Mouse (Mus musculus) CH12.LX (cell line): ENCODE results near the gene Ing4. TPM values are rescaled to one million over a fixed set of nuclear protein-coding genes. Genes with fewer than 3 reads are reported as not detected.

Experiments
- DNase-seq: peaks from one replicate; pipeline ENCODE4 v3.0.0-alpha.2; 2013; ENCODE audit errors: extremely low read depth
- H3K27ac ChIP-seq: 2 replicates; pipeline ENCODE4 v1.5.1; 2012; ENCODE audit warnings: low read depth, mild to moderate bottlenecking, control low read depth, moderate library complexity; ENCODE audit not compliant: insufficient read depth
- H3K27me3 ChIP-seq: replicated peaks from 2 replicates; pipeline ENCODE3; 2012; ENCODE audit warnings: inconsistent platforms
- H3K36me3 ChIP-seq, 2 experiments: replicated peaks in 1 of 2; 2 replicates each; pipeline versions ENCODE3 to v1.6.1; 2012; ENCODE audit warnings: inconsistent platforms in 1 of 2, low read length in 1 of 2, mild to moderate bottlenecking in 1 of 2, mixed read lengths in 1 of 2, moderate library complexity in 1 of 2; ENCODE audit not compliant: control insufficient read depth in 1 of 2, insufficient read depth in 1 of 2
- H3K4me1 ChIP-seq, 2 experiments: 2 replicates each; pipeline ENCODE4 v1.6.1; 2012; ENCODE audit warnings: inconsistent platforms in 1 of 2, moderate library complexity in 1 of 2; ENCODE audit not compliant: insufficient read depth in 2 of 2, control insufficient read depth in 1 of 2
- H3K4me2 ChIP-seq: 2 replicates; pipeline ENCODE4 v1.6.1; 2012; ENCODE audit warnings: low read depth, mild to moderate bottlenecking, control low read depth; ENCODE audit not compliant: poor library complexity, insufficient read depth, severe bottlenecking
- H3K4me3 ChIP-seq, 3 experiments: fragments of 150-350 bp in 1 of 3; sonication (generic) in 1 of 3; replicated peaks in 1 of 3; 2 replicates each; pipeline versions ENCODE3 to v1.5.1; 2011 to 2012; ENCODE audit warnings: low read depth in 2 of 3, low read length in 2 of 3, mild to moderate bottlenecking in 2 of 3, moderate library complexity in 2 of 3, control low read depth in 1 of 3, improper control_type of control experiment in 1 of 3, inconsistent platforms in 1 of 3, mixed read lengths in 1 of 3; ENCODE audit not compliant: poor library complexity in 1 of 3
- H3K79me2 ChIP-seq: replicated peaks from 2 replicates; pipeline ENCODE4 v1.6.1; 2012; ENCODE audit warnings: mild to moderate bottlenecking, moderate library complexity; ENCODE audit not compliant: control insufficient read depth, poor library complexity, insufficient read depth, severe bottlenecking; ENCODE audit errors: extremely low read depth
- H3K9ac ChIP-seq: 2 replicates; pipeline ENCODE4 v1.6.1; 2012; ENCODE audit warnings: low read depth, mild to moderate bottlenecking, control low read depth, moderate library complexity; ENCODE audit not compliant: insufficient read depth
- H3K9me3 ChIP-seq: replicated peaks from 2 replicates; pipeline ENCODE3; 2012; ENCODE audit warnings: low read length, inconsistent platforms, mixed read lengths
- BHLHE40 ChIP-seq: IDR thresholded peaks from 2 replicates; pipeline ENCODE4 v1.6.1; 2011; ENCODE audit warnings: mild to moderate bottlenecking, low read depth, low read length, improper control_type of control experiment
- CHD2 ChIP-seq: IDR thresholded peaks from 2 replicates; pipeline ENCODE4 v1.6.1; 2011; ENCODE audit warnings: low read length, improper control_type of control experiment
- CTCF ChIP-seq, 2 experiments: IDR thresholded peaks in 1 of 2; conservative IDR thresholded peaks in 1 of 2; 2 replicates each; pipeline ENCODE4 v1.5.1; 2011 to 2012; ENCODE audit warnings: low read depth in 2 of 2, low read length in 2 of 2, improper control_type of control experiment in 1 of 2, inconsistent platforms in 1 of 2, mild to moderate bottlenecking in 1 of 2, moderate library complexity in 1 of 2
- ETS1 ChIP-seq: conservative IDR thresholded peaks from 2 replicates; pipeline ENCODE4 v1.6.1; 2012; ENCODE audit warnings: low read depth, mild to moderate bottlenecking, inconsistent platforms, low read length, improper control_type of control experiment, moderate library complexity
- HCFC1 ChIP-seq: IDR thresholded peaks from 2 replicates; pipeline ENCODE4 v1.6.1; 2012; ENCODE audit warnings: low read depth, mild to moderate bottlenecking, inconsistent platforms, low read length, improper control_type of control experiment
- IRF4 ChIP-seq: IDR thresholded peaks from 2 replicates; pipeline ENCODE4 v1.6.1; 2014; ENCODE audit warnings: low read depth, mild to moderate bottlenecking, inconsistent platforms, low read length, improper control_type of control experiment
- JUN ChIP-seq: IDR thresholded peaks from 2 replicates; pipeline ENCODE4 v1.6.1; 2011; ENCODE audit warnings: low read depth, mild to moderate bottlenecking, low read length, improper control_type of control experiment, moderate library complexity; ENCODE audit not compliant: insufficient read depth
- JUND ChIP-seq: conservative IDR thresholded peaks from 2 replicates; pipeline ENCODE4 v1.6.1; 2011; ENCODE audit warnings: low read depth, low read length, improper control_type of control experiment
- MAFK ChIP-seq: IDR thresholded peaks from 2 replicates; pipeline ENCODE4 v1.6.1; 2011; ENCODE audit warnings: low read length, improper control_type of control experiment; ENCODE audit not compliant: insufficient replicate concordance
- MAX ChIP-seq: IDR thresholded peaks from 2 replicates; pipeline ENCODE4 v1.6.1; 2011; ENCODE audit warnings: low read length, improper control_type of control experiment
- MAZ ChIP-seq: IDR thresholded peaks from 2 replicates; pipeline ENCODE4 v1.6.1; 2012; ENCODE audit warnings: low read depth, mild to moderate bottlenecking, inconsistent platforms, low read length, improper control_type of control experiment, moderate library complexity
- MEF2A ChIP-seq: IDR thresholded peaks from 2 replicates; pipeline ENCODE4 v1.6.1; 2014; ENCODE audit warnings: low read depth, mild to moderate bottlenecking, inconsistent platforms, low read length, improper control_type of control experiment, borderline replicate concordance
- MXI1 ChIP-seq: IDR thresholded peaks from 2 replicates; pipeline ENCODE4 v1.6.1; 2011; ENCODE audit warnings: mild to moderate bottlenecking, low read depth, low read length, improper control_type of control experiment
- NELFE ChIP-seq: IDR thresholded peaks from 2 replicates; pipeline ENCODE4 v1.6.1; 2011; ENCODE audit warnings: low read depth, low read length, improper control_type of control experiment
- NRF1 ChIP-seq: IDR thresholded peaks from 2 replicates; pipeline ENCODE4 v1.6.1; 2014; ENCODE audit warnings: low read depth, mild to moderate bottlenecking, inconsistent platforms, low read length, improper control_type of control experiment, moderate library complexity
- PAX5 ChIP-seq: IDR thresholded peaks from 2 replicates; pipeline ENCODE4 v1.6.1; 2012; ENCODE audit warnings: low read length, inconsistent platforms, mixed read lengths
- RAD21 ChIP-seq: IDR thresholded peaks from 2 replicates; pipeline ENCODE4 v1.6.1; 2011; ENCODE audit warnings: low read depth, mild to moderate bottlenecking, low read length, improper control_type of control experiment, moderate library complexity
- RCOR1 ChIP-seq: conservative IDR thresholded peaks from 2 replicates; pipeline ENCODE4 v1.6.1; 2012; ENCODE audit warnings: low read depth, mild to moderate bottlenecking, inconsistent platforms, low read length, improper control_type of control experiment
- SIN3A ChIP-seq: IDR thresholded peaks from 2 replicates; pipeline ENCODE4 v1.6.1; 2012; ENCODE audit warnings: low read length, improper control_type of control experiment, inconsistent platforms
- SMC3 ChIP-seq: IDR thresholded peaks from 2 replicates; pipeline ENCODE4 v1.6.1; 2011; ENCODE audit warnings: low read depth, low read length, improper control_type of control experiment
- TCF12 ChIP-seq: IDR thresholded peaks from 2 replicates; pipeline ENCODE4 v1.6.1; 2014; ENCODE audit warnings: low read depth, mild to moderate bottlenecking, inconsistent platforms, low read length, improper control_type of control experiment
- UBTF ChIP-seq: IDR thresholded peaks from 2 replicates; pipeline ENCODE4 v1.6.1; 2012; ENCODE audit warnings: low read depth, mild to moderate bottlenecking, inconsistent platforms, low read length, improper control_type of control experiment, moderate library complexity
- USF1 ChIP-seq: IDR thresholded peaks from 2 replicates; pipeline ENCODE4 v1.6.1; 2014; ENCODE audit warnings: low read depth, mild to moderate bottlenecking, inconsistent platforms, low read length, improper control_type of control experiment
- USF2 ChIP-seq: conservative IDR thresholded peaks from 2 replicates; pipeline ENCODE4 v1.6.1; 2011; ENCODE audit warnings: low read depth, low read length, improper control_type of control experiment
- ZC3H11A ChIP-seq: IDR thresholded peaks from 2 replicates; pipeline ENCODE4 v1.6.1; 2012; ENCODE audit warnings: low read depth, mild to moderate bottlenecking, inconsistent platforms, low read length, improper control_type of control experiment
- ZKSCAN1 ChIP-seq: IDR thresholded peaks from 2 replicates; pipeline ENCODE4 v1.6.1; 2012; ENCODE audit warnings: low read depth, inconsistent platforms, low read length, improper control_type of control experiment, borderline replicate concordance
- ZMIZ1 ChIP-seq: IDR thresholded peaks from 2 replicates; pipeline ENCODE4 v1.6.1; 2012; ENCODE audit warnings: low read depth, mild to moderate bottlenecking, inconsistent platforms, low read length, improper control_type of control experiment
- ZNF384 ChIP-seq: IDR thresholded peaks from 2 replicates; pipeline ENCODE4 v1.6.1; 2012; ENCODE audit warnings: low read depth, low read length, improper control_type of control experiment, inconsistent platforms
- dilution Hi-C: fragments of 300-500 bp; cut with MboI; formaldehyde crosslinking; loops from 2 replicates; pipeline ENCODE4 v1.14.3; 2020; ENCODE audit warnings: low sequenced_read_pairs; ENCODE audit not compliant: extremely low pct_unique_long_range_greater_than_20kb, extremely low pct_ligation_motif_present
- in situ Hi-C: fragments of 300-500 bp; cut with MboI; formaldehyde crosslinking; loops from 3 replicates; pipeline ENCODE4 v1.14.3; 2019; ENCODE audit warnings: low sequenced_read_pairs, low pct_ligation_motif_present, low pct_unique_long_range_greater_than_20kb, mixed read lengths
- polyA plus RNA-seq: library from polyadenylated mRNA; unstranded; fragments of >175 nt; gene quantifications from 2 replicates; pipeline ENCODE4 v1.2.1, GENCODE M21; 2012; ENCODE audit warnings: low read depth; ENCODE audit not compliant: insufficient read length
- total RNA-seq, 2 experiments: library from RNA; depleted of rRNA; stranded (reverse); fragments of 300-350 nt in 1 of 2; fragments of >200 nt in 1 of 2; gene quantifications; 2 replicates each; pipeline ENCODE4 v1.2.3; 2012 to 2014

Ing4 gene
- total and polyA plus RNA-seq, 3 experiments, result 21.3 to 31.3 (median 27.3) TPM

GRCm38 (mm10) chr6:124999546-124999945 lies 40.0 kb upstream of the Ing4 start:
- Histone ChIP-seq H3K27me3 (peaks cover 49% of the 10 kb centered on the region), H3K4me1 (peaks cover 11 to 16% of the 10 kb centered on the region in 2 experiments), H3K4me3 (no peak overlapping the region), H3K9ac (no peak overlapping the region), H3K4me2 (no peak overlapping the region), H3K36me3 (no peaks in the 10 kb centered on the region), H3K27ac (no peak overlapping the region), H3K9me3 (no peaks in the 10 kb centered on the region), H3K79me2 (no peaks in the 10 kb centered on the region)
- in situ Hi-C loops, result no loop called here
- no peak for TF ChIP-seq HCFC1
- no peak for TF ChIP-seq TCF12
- TF ChIP-seq MAZ, result no peak
- TF ChIP-seq ZKSCAN1, result no peak
- no peak for TF ChIP-seq ZMIZ1
- no peak for TF ChIP-seq MEF2A
- no peak for TF ChIP-seq MAX
- TF ChIP-seq UBTF, result no peak
- TF ChIP-seq NRF1, result no peak
- no peak for TF ChIP-seq MAFK
- no peak for TF ChIP-seq RAD21
- TF ChIP-seq JUND, result no peak
- no peak for TF ChIP-seq ZNF384
- no peak for TF ChIP-seq SIN3A
- TF ChIP-seq USF1, result no peak
- no peak for TF ChIP-seq IRF4
- no peak for TF ChIP-seq CHD2
- no peak for TF ChIP-seq SMC3
- TF ChIP-seq ETS1, result no peak
- DNase-seq, result no peak
- dilution Hi-C loops, result no loop called here

- Histone ChIP-seq H3K27me3 (peaks cover 11% of the 10 kb centered on the region), H3K9me3 (no peaks in the 10 kb centered on the region)
- in situ Hi-C loops, result no loop called here
These were observed 35.9 kb upstream of the Ing4 start for GRCm38 (mm10) chr6:125003706-125004105.

More at GRCm38 (mm10) chr6:125003706-125004105, 35.9 kb upstream of the Ing4 start:
- Histone ChIP-seq H3K4me1 (peaks cover 0 to 27% of the 10 kb centered on the region in 2 experiments; a peak in 2 of 4 replicates), H3K4me3 (no peak overlapping the region), H3K79me2 (no peaks in the 10 kb centered on the region), H3K4me2 (no peak overlapping the region), H3K36me3 (no peaks in the 10 kb centered on the region), H3K27ac (no peak overlapping the region), H3K9ac (no peak overlapping the region)
- dilution Hi-C loops, result no loop called here
- no peak for TF ChIP-seq PAX5
- TF ChIP-seq RCOR1, result no peak
- no peak for TF ChIP-seq USF1
- TF ChIP-seq CTCF (conservative IDR thresholded peaks at IDR 0.05 in 1 of 2, IDR thresholded peaks at IDR 0.05 in 1 of 2; ENCODE audit: low read depth in 2 of 2, low read length in 2 of 2), result no peak
- no peak for TF ChIP-seq ZC3H11A
- TF ChIP-seq USF2, result no peak
- TF ChIP-seq NELFE, result no peak
- TF ChIP-seq MXI1, result no peak
- TF ChIP-seq JUN, result no peak
- no peak for TF ChIP-seq TCF12
- no peak for TF ChIP-seq BHLHE40
- no peak for DNase-seq
